Mouse (Mus musculus) forebrain, embryonic 16.5 days (tissue): ENCODE data around the gene Gdpd5. TPM values are rescaled to one million over a fixed set of nuclear protein-coding genes. Genes with fewer than 3 reads are reported as not detected.
A peak's percentile ranks its signal among the peaks of the same experiment; 100 is the strongest.

ENCODE experiments used
- ATAC-seq: fragments of 200-750 bp; cut with Nextera tagmentation; 2 replicates; pipeline ENCODE4 v1.8.0; 2017; ENCODE audit warnings: mild to moderate bottlenecking, moderate library complexity
- H3K27ac ChIP-seq: fragments of 300-500 bp; sonication (generic); 2 replicates; pipeline ENCODE4 v1.5.1; 2014; ENCODE audit warnings: low read length, control low read depth
- H3K27me3 ChIP-seq: fragments of 300-500 bp; sonication (generic); replicated peaks from 2 replicates; pipeline ENCODE4 v1.6.1; 2014; ENCODE audit warnings: low read length; ENCODE audit not compliant: control insufficient read depth, insufficient read depth
- H3K36me3 ChIP-seq: fragments of 300-500 bp; sonication (generic); 2 replicates; pipeline ENCODE4 v1.6.1; 2014; ENCODE audit not compliant: control insufficient read depth, insufficient read depth
- H3K4me1 ChIP-seq: fragments of 300-500 bp; sonication (generic); replicated peaks from 2 replicates; pipeline ENCODE4 v1.6.1; 2014; ENCODE audit warnings: low read length; ENCODE audit not compliant: control insufficient read depth, insufficient read depth
- H3K4me2 ChIP-seq: fragments of 300-500 bp; sonication (generic); 2 replicates; pipeline ENCODE4 v1.6.1; 2014; ENCODE audit warnings: mild to moderate bottlenecking, low read length, control low read depth
- H3K4me3 ChIP-seq: fragments of 300-500 bp; sonication (generic); replicated peaks from 2 replicates; pipeline ENCODE4 v1.5.1; 2014; ENCODE audit warnings: mild to moderate bottlenecking, low read length, control low read depth
- H3K9ac ChIP-seq: fragments of 300-500 bp; sonication (generic); replicated peaks from 2 replicates; pipeline ENCODE4 v1.6.1; 2014; ENCODE audit warnings: low read depth, low read length, control low read depth
- H3K9me3 ChIP-seq: fragments of 300-500 bp; sonication (generic); 2 replicates; pipeline ENCODE4 v1.6.1; 2016; ENCODE audit warnings: low read length; ENCODE audit not compliant: control insufficient read depth
- WGBS: fragments of 180-500 bp; shearing (Covaris S2); extraction: QIAGEN DNeasy Blood & Tissue Kit; methylation state at CpG from one replicate; pipeline ENCODE4 v1.1.7; 2014; 5-methylcytosine and 5-hydroxymethylcytosine counted together
- polyA plus RNA-seq: library from polyadenylated mRNA; unstranded; fragments of >200 nt; fragmentation: Nextera tagmentation; extraction: Ambion mirVana; gene quantifications from 2 replicates; pipeline ENCODE4 v1.2.1, GENCODE M21; 2015

The Gdpd5 gene
- polyA plus RNA-seq, 1 experiment from 2014 or later: 48.0 TPM

DNA sequence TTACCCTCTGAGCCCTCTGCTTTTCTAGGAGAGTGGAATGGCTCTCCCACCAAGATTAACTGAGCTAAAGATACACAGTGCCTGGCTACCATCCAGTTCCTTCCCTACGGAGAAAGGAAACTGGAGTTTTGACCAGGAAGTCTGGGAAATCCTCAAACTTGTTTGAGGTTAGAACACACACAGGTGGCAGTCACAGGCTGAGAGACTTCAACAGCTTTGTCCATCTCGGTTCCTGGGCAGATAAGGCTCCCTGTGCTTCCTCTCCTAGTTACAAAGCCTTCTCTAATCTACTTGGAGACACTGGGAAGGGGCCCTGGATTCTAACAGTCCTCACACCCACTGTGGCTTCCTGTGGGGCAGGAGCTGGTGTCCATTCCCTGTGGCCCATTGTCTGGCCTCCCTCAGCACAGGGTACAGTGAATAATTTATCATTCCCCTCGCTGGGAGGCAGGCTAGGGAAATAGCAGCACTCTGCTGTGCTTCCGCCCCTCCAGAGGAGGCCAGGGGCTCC lies 2.9 kb downstream of the Gdpd5 start:
- H3K4me1 ChIP-seq: peaks cover 37% of the 10 kb centered on the region
- H3K4me2 ChIP-seq: peak overlapping the region; percentile 65
- peak overlapping the region; percentile 90 for H3K4me3 ChIP-seq
- H3K9me3 ChIP-seq: no peaks in the 10 kb centered on the region
- peaks cover 3% of the 10 kb centered on the region; the same call in 1 of the 2 replicates for H3K36me3 ChIP-seq
- H3K27me3 ChIP-seq: no peaks in the 10 kb centered on the region
- ATAC-seq: no peak
- 18% methylated on average over 4 of the region's 4 CpGs for WGBS
- no peak overlapping the region for H3K27ac ChIP-seq
- peak overlapping the region; percentile 82 for H3K9ac ChIP-seq

DNA sequence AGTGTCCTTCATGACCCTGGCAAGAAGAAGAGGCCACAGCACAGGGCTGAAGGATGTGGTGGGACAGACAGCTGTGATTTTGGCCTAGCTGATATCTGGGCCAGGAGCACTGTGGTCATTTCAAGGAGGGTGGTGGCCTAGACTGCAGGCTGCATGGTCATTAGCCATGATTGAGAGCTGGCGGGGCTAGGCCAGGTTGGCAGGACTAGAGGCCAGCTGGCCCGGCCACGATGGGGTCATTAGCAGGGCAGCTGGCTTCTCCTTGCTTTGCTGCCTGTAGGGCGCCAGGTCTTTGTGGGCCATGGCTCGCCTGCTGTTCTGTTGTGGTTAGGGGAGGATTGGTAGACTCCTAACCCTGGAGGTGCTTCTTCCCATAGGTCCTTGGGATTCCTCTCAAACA lies 4.8 kb downstream of the Gdpd5 start:
- Histone ChIP-seq H3K4me2 (no peak overlapping the region), H3K9me3 (no peaks in the 10 kb centered on the region), H3K4me3 (no peak overlapping the region), H3K36me3 (peaks cover 3% of the 10 kb centered on the region; the same call in 1 of the 2 replicates), H3K27ac (no peak overlapping the region), H3K9ac (no peak overlapping the region), H3K4me1 (peaks cover 34% of the 10 kb centered on the region), H3K27me3 (no peaks in the 10 kb centered on the region)
- WGBS: 56% methylated on average over 5 of the region's 5 CpGs
- ATAC-seq: no peak

DNA sequence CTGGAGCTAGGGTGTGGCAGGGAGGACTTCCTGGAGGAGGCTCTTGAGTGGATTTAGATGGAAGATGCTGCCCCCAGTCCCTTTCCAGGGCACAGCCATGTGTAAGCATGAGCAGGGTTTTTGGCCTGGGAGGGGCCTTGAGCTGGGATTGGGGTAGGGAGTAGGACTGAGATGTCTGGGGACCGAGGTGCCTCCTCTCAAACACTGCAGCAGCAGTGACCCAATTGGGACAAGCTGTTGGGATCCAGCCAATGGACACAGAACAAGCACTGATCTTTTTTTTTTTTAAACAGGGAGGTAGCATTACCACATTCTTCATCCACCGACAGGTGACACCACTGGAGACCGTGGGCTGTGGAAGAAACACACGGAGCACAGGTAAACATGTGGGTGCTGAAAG lies 5.6 kb downstream of the Gdpd5 start:
- WGBS: 87% methylated on average over 4 of the region's 4 CpGs
- H3K4me2 ChIP-seq: no peak overlapping the region

DNA sequence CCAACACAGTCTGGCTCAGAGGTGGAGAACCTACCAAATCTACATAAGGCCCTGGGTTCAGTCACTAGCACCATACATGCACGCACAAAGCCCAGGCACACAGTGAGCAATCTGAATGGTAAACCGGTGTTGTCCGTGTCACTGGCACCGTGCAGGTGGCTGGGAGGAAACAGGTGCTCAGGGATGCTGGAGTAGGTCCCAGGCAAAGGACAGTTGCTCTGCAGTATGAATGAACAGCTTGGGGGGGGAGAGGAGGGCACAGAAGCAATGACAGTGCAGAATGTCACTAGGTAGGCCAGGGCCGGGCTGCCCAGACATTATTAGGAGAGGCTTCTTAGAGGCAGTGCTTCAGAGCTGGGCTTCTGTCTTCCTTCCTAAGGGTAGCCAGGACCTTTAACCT lies 6.1 kb downstream of the Gdpd5 start:
- no peaks in the 10 kb centered on the region for H3K27me3 ChIP-seq
- 90% methylated on average over 5 of the region's 5 CpGs for WGBS
- H3K36me3 ChIP-seq: peaks cover 3% of the 10 kb centered on the region; the same call in 1 of the 2 replicates
- no peak overlapping the region for H3K4me2 ChIP-seq
- H3K9me3 ChIP-seq: no peaks in the 10 kb centered on the region
- ATAC-seq: no peak
- H3K4me1 ChIP-seq: peaks cover 34% of the 10 kb centered on the region
- H3K4me3 ChIP-seq: no peak overlapping the region
- no peak overlapping the region for H3K27ac ChIP-seq
- no peak overlapping the region for H3K9ac ChIP-seq

More for the DNA sequence above, 5.6 kb downstream of the Gdpd5 start:
- H3K4me3 ChIP-seq: no peak overlapping the region
- no peak overlapping the region for H3K9ac ChIP-seq
- no peak overlapping the region for H3K27ac ChIP-seq
- H3K9me3 ChIP-seq: no peaks in the 10 kb centered on the region
- no peak for ATAC-seq
- peaks cover 34% of the 10 kb centered on the region for H3K4me1 ChIP-seq
- H3K36me3 ChIP-seq: peaks cover 3% of the 10 kb centered on the region; the same call in 1 of the 2 replicates
- H3K27me3 ChIP-seq: no peaks in the 10 kb centered on the region

DNA sequence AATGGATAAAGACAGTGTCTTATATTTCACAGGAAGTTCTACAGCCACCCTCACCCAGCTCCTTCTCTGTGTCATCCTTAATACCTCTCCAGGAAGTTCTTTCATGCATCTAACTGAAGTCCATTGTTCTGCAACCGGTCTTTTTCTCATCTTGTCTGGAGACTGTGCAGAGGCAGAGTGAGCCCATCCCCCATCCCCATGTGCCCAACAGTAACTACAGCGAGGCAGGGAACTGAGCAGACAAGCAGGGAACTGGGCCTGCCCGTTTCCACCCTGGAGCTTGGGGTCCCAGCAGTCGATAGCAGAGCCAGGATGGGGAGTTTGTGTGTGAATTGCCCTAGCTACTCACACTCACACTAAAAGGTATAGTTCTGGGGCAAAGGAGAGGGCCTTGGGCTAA lies 9.3 kb downstream of the Gdpd5 start:
- no peaks in the 10 kb centered on the region for H3K27me3 ChIP-seq
- no peak for ATAC-seq
- no peak overlapping the region for H3K4me2 ChIP-seq
- H3K4me1 ChIP-seq: peaks cover 14% of the 10 kb centered on the region
- H3K9ac ChIP-seq: no peak overlapping the region
- WGBS: 19% methylated on average over 4 of the region's 4 CpGs
- H3K9me3 ChIP-seq: no peaks in the 10 kb centered on the region
- H3K27ac ChIP-seq: no peak overlapping the region
- peaks cover 3% of the 10 kb centered on the region; the same call in 1 of the 2 replicates for H3K36me3 ChIP-seq
- no peak overlapping the region for H3K4me3 ChIP-seq

DNA sequence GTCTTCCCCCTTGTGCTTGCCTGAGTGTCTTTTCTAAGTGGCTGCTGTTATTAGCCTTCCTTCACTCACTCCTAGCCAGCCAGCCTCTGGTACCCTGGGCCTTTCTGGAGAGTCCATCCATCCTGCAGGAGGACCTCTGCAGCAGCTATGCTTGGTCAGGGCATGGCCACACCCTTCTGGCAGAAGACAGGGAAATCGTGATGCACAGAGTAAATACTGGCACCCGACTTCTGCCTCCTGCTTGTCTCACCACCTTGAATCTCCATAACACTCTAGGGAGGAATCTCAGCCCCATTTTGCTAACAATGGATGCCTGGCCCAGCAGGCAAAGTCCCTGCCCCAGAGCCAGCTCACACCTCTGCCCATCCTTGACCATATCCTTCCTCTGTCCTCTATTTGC lies 11.5 kb downstream of the Gdpd5 start:
- no peaks in the 10 kb centered on the region for H3K9me3 ChIP-seq
- no peak overlapping the region for H3K9ac ChIP-seq
- H3K36me3 ChIP-seq: peaks cover 2% of the 10 kb centered on the region; the same call in 1 of the 2 replicates
- no peak for ATAC-seq
- no peak overlapping the region for H3K4me3 ChIP-seq
- peaks cover 6% of the 10 kb centered on the region; the same call in 1 of the 2 replicates for H3K4me1 ChIP-seq
- H3K27me3 ChIP-seq: no peaks in the 10 kb centered on the region
- H3K27ac ChIP-seq: no peak overlapping the region
- WGBS: 77% methylated on average over 2 of the region's 2 CpGs
- no peak overlapping the region for H3K4me2 ChIP-seq

DNA sequence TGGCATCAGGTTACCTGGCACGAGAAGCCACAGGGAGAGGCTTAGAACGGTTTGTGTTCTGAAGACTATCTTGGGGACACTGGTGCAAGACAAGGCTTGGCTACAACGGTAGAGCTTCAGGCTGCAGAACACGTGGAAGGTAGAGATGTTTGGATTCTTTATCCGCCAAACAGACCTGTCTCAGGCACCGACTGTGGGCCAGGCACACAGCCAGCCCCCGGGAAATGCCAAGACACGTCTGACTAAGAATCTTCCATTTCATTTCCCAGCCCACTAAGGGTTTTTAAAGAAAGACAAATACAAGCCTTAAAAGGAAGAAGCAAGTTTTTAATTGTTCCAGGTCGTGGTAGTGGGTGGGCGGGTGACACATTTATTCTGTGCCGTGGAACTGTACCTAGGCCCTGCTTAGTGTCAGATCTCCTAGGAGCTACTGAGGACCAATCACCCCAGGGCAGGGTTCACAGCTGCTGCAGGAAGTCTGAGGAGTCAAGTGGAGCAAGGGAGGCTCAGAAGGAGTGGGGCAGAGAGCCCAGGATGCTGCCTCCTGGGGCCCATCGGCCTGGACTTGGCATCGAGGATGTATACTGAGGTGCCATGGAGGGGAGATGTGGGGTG lies 12.6 kb downstream of the Gdpd5 start:
- Histone ChIP-seq H3K9ac (no peak overlapping the region), H3K36me3 (no peaks in the 10 kb centered on the region), H3K9me3 (no peaks in the 10 kb centered on the region), H3K4me2 (no peak overlapping the region), H3K27ac (no peak overlapping the region), H3K4me3 (no peak overlapping the region), H3K4me1 (peaks cover 6% of the 10 kb centered on the region; the same call in 1 of the 2 replicates), H3K27me3 (no peaks in the 10 kb centered on the region)
- WGBS: 61% methylated on average over 13 of the region's 13 CpGs
- ATAC-seq: no peak

DNA sequence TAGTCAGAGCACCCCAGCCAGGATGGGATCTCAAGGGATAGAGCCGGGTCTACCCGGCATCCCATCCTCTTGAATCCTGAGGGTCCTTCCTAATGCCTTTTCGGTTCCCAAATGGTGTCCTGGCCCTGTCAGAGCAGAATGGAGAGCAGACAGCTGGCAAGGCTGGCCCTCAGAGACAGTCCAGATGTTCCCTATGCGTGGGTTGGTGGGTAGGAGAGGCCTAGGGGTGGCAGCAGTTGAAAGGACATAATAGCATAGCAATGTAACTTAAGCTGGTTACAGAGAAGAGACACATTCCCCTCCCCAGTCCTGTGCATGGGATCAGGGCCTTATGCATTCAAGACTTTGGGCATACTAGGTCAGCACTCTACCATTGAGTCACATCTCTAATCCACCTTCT lies 14.2 kb downstream of the Gdpd5 start:
- Histone ChIP-seq H3K4me3 (no peak overlapping the region), H3K27ac (no peak overlapping the region), H3K4me2 (no peak overlapping the region), H3K27me3 (no peaks in the 10 kb centered on the region), H3K4me1 (peaks cover 6% of the 10 kb centered on the region; the same call in 1 of the 2 replicates), H3K9me3 (no peaks in the 10 kb centered on the region), H3K36me3 (0 out of 2 replicates have a peak, but pooled peaks cover 4% of the 10 kb centered on the region), H3K9ac (no peak overlapping the region)
- ATAC-seq: no peak
- WGBS: 83% methylated on average over 4 of the region's 4 CpGs

DNA sequence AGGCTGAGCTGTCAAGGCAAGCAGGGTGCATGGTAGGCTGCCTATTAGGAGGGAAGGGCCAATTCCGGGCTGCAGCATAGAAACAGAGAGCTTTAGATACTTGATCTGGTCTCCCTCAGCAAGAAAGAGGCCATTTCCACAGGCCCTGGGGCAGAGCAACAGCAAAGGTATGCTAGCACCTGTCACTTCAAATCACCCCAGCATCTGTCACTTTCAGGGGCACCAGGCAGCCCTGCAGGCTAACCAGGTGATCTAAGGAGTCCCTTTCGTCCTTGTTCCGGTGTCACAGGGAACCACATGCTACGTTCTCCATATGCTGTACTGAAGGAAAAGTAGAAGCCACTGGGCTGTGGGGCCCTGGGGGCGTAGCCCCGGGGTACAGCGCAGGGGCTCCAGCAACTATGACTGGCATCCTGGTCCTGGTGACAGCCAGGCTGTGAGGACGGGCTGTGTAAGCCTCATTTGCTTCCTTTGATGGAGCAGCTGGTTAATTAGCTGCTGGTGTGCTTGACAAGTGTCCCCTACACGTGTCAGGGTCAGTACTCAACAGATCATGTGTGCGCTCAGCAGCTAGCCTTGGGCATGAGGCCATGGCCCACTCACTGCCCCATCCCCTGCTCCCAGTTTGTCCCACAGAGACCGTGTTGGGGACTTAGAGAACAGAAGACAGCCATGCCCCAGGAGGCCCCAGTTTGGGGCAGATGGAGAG lies 14.8 kb downstream of the Gdpd5 start:
- Histone ChIP-seq H3K9me3 (no peaks in the 10 kb centered on the region), H3K27me3 (no peaks in the 10 kb centered on the region), H3K4me1 (peaks cover 6% of the 10 kb centered on the region; the same call in 1 of the 2 replicates), H3K36me3 (0 out of 2 replicates have a peak, but pooled peaks cover 4% of the 10 kb centered on the region), H3K4me2 (no peak overlapping the region), H3K9ac (no peak overlapping the region), H3K4me3 (no peak overlapping the region), H3K27ac (no peak overlapping the region)
- peak; percentile 24; the same call in 1 of the 2 replicates for ATAC-seq
- WGBS: 53% methylated on average over 11 of the region's 11 CpGs
